42 mouse cellular contexts compared by ENCODE assay signal in genomic region chr6:30972121-30972520, GRCm38 (mm10). TPM values are rescaled to one million over a fixed set of nuclear protein-coding genes. Genes with fewer than 3 reads are reported as not detected.
"Had no signal": no experiment of that assay in that cellular context is flagged by ENCODE, and none has a peak within 500 bp of the region (broad histone marks: within the 10 kb centered on the region; RNA-seq: fewer than 3 reads in every experiment).

No protein-coding gene starts in this region.

- H3K4me3 ChIP-seq: heart, embryonic 10.5 days; heart, embryonic 12.5 days; heart, embryonic 13.5 days; heart, embryonic 15.5 days; hindbrain, embryonic 10.5 days; hindbrain, embryonic 12.5 days; hindbrain, embryonic 13.5 days; hindbrain, embryonic 15.5 days; intestine, embryonic 15.5 days; kidney, embryonic 15.5 days; layer of hippocampus, adult 2 months had no signal

- H3K4me2 ChIP-seq: heart, embryonic 11.5 days; heart, embryonic 12.5 days; heart, embryonic 13.5 days; heart, embryonic 15.5 days; hindbrain, embryonic 12.5 days; hindbrain, embryonic 13.5 days; hindbrain, embryonic 14.5 days; hindbrain, embryonic 15.5 days; intestine, embryonic 15.5 days; kidney, embryonic 15.5 days had no signal

- DNase-seq: heart, postnatal 10 days; heart, postnatal 14 days; heart, postnatal 36 days; heart, postnatal 4 days; kidney, adult 11 months; kidney, adult 18-20 months; kidney, adult 2 months; kidney, adult 8-10 months; kidney, adult 9 months; kidney, postnatal 10 days; kidney, postnatal 14 days; kidney, postnatal 25 days; kidney, postnatal 36 days; kidney, postnatal 4 days; layer of hippocampus, adult 9-11 months; layer of hippocampus, postnatal 36 days had no signal

- H3K9me3 ChIP-seq: heart, embryonic 10.5 days; heart, embryonic 12.5 days; heart, embryonic 13.5 days; heart, embryonic 15.5 days; hindbrain, embryonic 10.5 days; hindbrain, embryonic 12.5 days; hindbrain, embryonic 13.5 days; hindbrain, embryonic 15.5 days; intestine, embryonic 15.5 days; kidney, embryonic 15.5 days had no signal

- H3K36me3 ChIP-seq: heart, embryonic 10.5 days; heart, embryonic 12.5 days; heart, embryonic 13.5 days; heart, embryonic 15.5 days; hindbrain, embryonic 10.5 days; hindbrain, embryonic 12.5 days; hindbrain, embryonic 13.5 days; hindbrain, embryonic 15.5 days; intestine, embryonic 15.5 days; kidney, embryonic 15.5 days had no signal

- H3K27ac ChIP-seq: heart, embryonic 10.5 days; heart, embryonic 13.5 days; heart, embryonic 15.5 days; hindbrain, embryonic 10.5 days; hindbrain, embryonic 12.5 days; hindbrain, embryonic 13.5 days; hindbrain, embryonic 14.5 days; hindbrain, embryonic 15.5 days; hindbrain, postnatal 0 days; intestine, embryonic 15.5 days; kidney, embryonic 15.5 days; kidney, postnatal 0 days; layer of hippocampus, adult 2 months had no signal

- ATAC-seq: hindbrain, embryonic 16.5 days; hindbrain, postnatal 0 days; inflammation-experienced regulatory T-cells, adult 6 months; intestine, embryonic 15.5 days; intestine, embryonic 16.5 days; intestine, postnatal 0 days had no signal

- H3K27me3 ChIP-seq: heart, embryonic 12.5 days; heart, embryonic 15.5 days; hindbrain, embryonic 12.5 days; hindbrain, embryonic 15.5 days; intestine, embryonic 15.5 days had no signal

- H3K9ac ChIP-seq: heart, embryonic 12.5 days; heart, embryonic 13.5 days; heart, embryonic 15.5 days; hindbrain, embryonic 12.5 days; hindbrain, embryonic 13.5 days; hindbrain, embryonic 14.5 days; hindbrain, embryonic 15.5 days; intestine, embryonic 15.5 days; kidney, embryonic 15.5 days had no signal

- H3K4me1 ChIP-seq: heart, embryonic 10.5 days; heart, embryonic 12.5 days; heart, embryonic 13.5 days; heart, embryonic 15.5 days; hindbrain, embryonic 12.5 days; hindbrain, embryonic 13.5 days; hindbrain, embryonic 15.5 days; intestine, embryonic 15.5 days; kidney, embryonic 15.5 days had no signal

RNA-seq across cellular contexts. Expression of gene Klf14, which starts 13.2 kb away (rescaled TPM):
- total RNA-seq: hematopoietic stem cell, adult 5-6 weeks had no signal
- polyA plus RNA-seq: inflammation-experienced regulatory T-cells, adult 6 months; kidney, adult 2 months; large intestine, adult 2 months had no signal

RNA-seq across cellular contexts. Expression of gene Tsga13, which starts 56.7 kb away (rescaled TPM):
- total RNA-seq: heart, postnatal 14 days; heart, postnatal 25 days; heart, postnatal 36 days; heart, postnatal 4 days; hematopoietic stem cell, adult 5-6 weeks; hindbrain, postnatal 0 days; layer of hippocampus, adult 18-20 months; layer of hippocampus, adult 2 months; layer of hippocampus, postnatal 25 days; layer of hippocampus, postnatal 36 days; left cerebral cortex, adult 18-20 months had no signal
- polyA plus RNA-seq: heart, embryonic 10.5 days; heart, embryonic 13.5 days; hindbrain, embryonic 10.5 days; hindbrain, embryonic 11.5 days; inflammation-experienced regulatory T-cells, adult 6 months; intestine, embryonic 16.5 days; intestine, postnatal 0 days; kidney, adult 2 months; large intestine, adult 2 months had no signal
